Mouse (Mus musculus): Measurements from ENCODE around the gene Tom1.
A peak's percentile ranks its signal among the peaks of the same experiment; 100 is the strongest.

DNA sequence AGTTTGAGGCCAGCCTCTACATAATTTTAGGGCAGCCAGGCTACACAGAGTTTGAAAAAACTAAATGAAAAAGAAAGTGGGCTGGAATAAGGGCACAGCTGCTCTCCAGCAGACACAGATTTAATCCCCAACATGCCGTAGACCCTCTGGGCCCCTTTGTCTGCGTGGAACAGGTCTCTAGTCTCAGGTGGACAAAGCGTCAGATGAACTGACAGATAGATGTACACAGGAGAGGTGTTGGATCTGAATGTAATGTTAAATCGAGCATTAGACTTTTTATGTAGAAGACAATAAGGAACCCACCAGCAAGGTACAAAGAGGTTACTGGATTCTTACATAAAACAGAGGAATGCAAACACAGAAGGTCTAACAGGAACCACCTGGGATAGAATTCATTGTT lies 7.7 kb upstream of the Tom1 start:
- TF ChIP-seq CTCF (conservative IDR thresholded peaks at IDR 0.05; ENCODE audit: low read length) (no peak), POU5F1 (IDR thresholded peaks at IDR 0.05; ENCODE audit: borderline replicate concordance, low read length) (no peak), NANOG (IDR thresholded peaks at IDR 0.05; ENCODE audit: borderline replicate concordance, low read length) (peak; percentile 91)

All from E14TG2a.4 (cell line).